Mouse (Mus musculus) kidney, postnatal 4 days (tissue): ENCODE data around the gene Mynn.
"Not testable (repeated sequence)": the region's sequence is repeated elsewhere in the genome, so short reads cannot be mapped to it uniquely, and the experiment has no call there.

Experiments
- DNase-seq, 2 experiments: peaks; one replicate each; pipeline ENCODE4 v3.0.0; 2021; ENCODE audit warnings: mixed read lengths in 2 of 2

Gene Mynn

GRCm38 (mm10) chr3:30602065-30602739 is at the start of gene Mynn:
Gene Mynn, plus strand, starts transcription at chr3:30602065.
- DNase-seq, result peak; percentile 97 to 98

GRCm38 (mm10) chr3:30553741-30554140 is 48.1 kb upstream of the Mynn start:
- peak in 1 of 2 experiments; percentile 13 for DNase-seq

- no peak for DNase-seq
These were observed 41.1 kb upstream of the Mynn start for GRCm38 (mm10) chr3:30560677-30561314.

- not testable (repeated sequence) for DNase-seq
These were observed 35.5 kb upstream of the Mynn start for GRCm38 (mm10) chr3:30566333-30566732.

- no peak for DNase-seq
These were observed 28.3 kb upstream of the Mynn start for GRCm38 (mm10) chr3:30573549-30573948.

- no peak for DNase-seq
These were observed 13.0 kb upstream of the Mynn start for GRCm38 (mm10) chr3:30588865-30589264.

- peak; percentile 25 to 40 for DNase-seq
These were observed 9.4 kb upstream of the Mynn start for GRCm38 (mm10) chr3:30592418-30592853.

- peak; percentile 22 to 40 for DNase-seq
These were observed 8.0 kb upstream of the Mynn start for GRCm38 (mm10) chr3:30593719-30594485.

GRCm38 (mm10) chr3:30595111-30595832 is 6.6 kb upstream of the Mynn start:
- peak; percentile 57 to 67 for DNase-seq

GRCm38 (mm10) chr3:30597271-30597670 is 4.6 kb upstream of the Mynn start:
- no peak for DNase-seq

- peak; percentile 34 to 45 for DNase-seq
These were observed 1.9 kb upstream of the Mynn start, which contains the start of gene Actrt3 for GRCm38 (mm10) chr3:30599711-30600545. Gene Actrt3, minus strand, starts transcription at chr3:30599939.

GRCm38 (mm10) chr3:30600717-30601116 is 1.1 kb upstream of the Mynn start:
- DNase-seq, result peak; percentile 32 to 48

GRCm38 (mm10) chr3:30601175-30601574 is 690 bp upstream of the Mynn start:
- DNase-seq, result peak; percentile 82 to 88

GRCm38 (mm10) chr3:30601610-30602064 is 228 bp upstream of the Mynn start:
- DNase-seq, result no peak

GRCm38 (mm10) chr3:30602740-30603098 is 854 bp downstream of the Mynn start:
- DNase-seq, result peak; percentile 77 to 87

- DNase-seq, result no peak
These were observed 1.4 kb downstream of the Mynn start for GRCm38 (mm10) chr3:30603256-30603655.

- no peak for DNase-seq
These were observed 7.1 kb downstream of the Mynn start for GRCm38 (mm10) chr3:30608999-30609398.

- no peak for DNase-seq
These were observed 9.1 kb downstream of the Mynn start for GRCm38 (mm10) chr3:30610930-30611329.

GRCm38 (mm10) chr3:30620132-30620531 is 18.3 kb downstream of the Mynn start:
- DNase-seq, result no peak

- no peak for DNase-seq
These were observed 31.8 kb downstream of the Mynn start for GRCm38 (mm10) chr3:30633681-30634080.

- peak in 1 of 2 experiments; percentile 19 for DNase-seq
These were observed 33.8 kb downstream of the Mynn start for GRCm38 (mm10) chr3:30635629-30636028.

GRCm38 (mm10) chr3:30644207-30644606 is 42.3 kb downstream of the Mynn start, which contains the start of gene Lrriq4:
Gene Lrriq4, plus strand, starts transcription at chr3:30644507.
- no peak for DNase-seq
